Mouse (Mus musculus): ENCODE measurements around the gene Anxa5. TPM values are rescaled to one million over a fixed set of nuclear protein-coding genes. Genes with fewer than 3 reads are reported as not detected.

Anxa5 gene
- polyA plus RNA-seq, 1 experiment from 2014 or later = 70.3 TPM

- Histone ChIP-seq H3K27ac (replicated peaks) (no peak overlapping the region), H3K9me3 (no peaks in the 10 kb centered on the region), H3K4me3 (no peak overlapping the region), H3K4me2 (no peak overlapping the region), H3K36me3 (no peaks in the 10 kb centered on the region), H3K27me3 (no peaks in the 10 kb centered on the region), H3K4me1 (replicated peaks) (peaks cover 6% of the 10 kb centered on the region), H3K9ac (no peak overlapping the region)
- 64% methylated on average over 6 of the region's 6 CpGs for WGBS
- no peak for ATAC-seq (ENCODE audit: low FRiP score, low read depth)
These were observed 10.5 kb upstream of the Anxa5 start for GRCm38 (mm10) chr3:36486176-36486575.

- Histone ChIP-seq H3K4me1 (replicated peaks) (peaks cover 6% of the 10 kb centered on the region), H3K4me3 (no peak overlapping the region), H3K36me3 (no peaks in the 10 kb centered on the region), H3K27me3 (no peaks in the 10 kb centered on the region), H3K4me2 (no peak overlapping the region), H3K27ac (replicated peaks) (no peak overlapping the region), H3K9me3 (no peaks in the 10 kb centered on the region), H3K9ac (no peak overlapping the region)
- 91% methylated on average over 4 of the region's 4 CpGs for WGBS
- ATAC-seq (ENCODE audit: low FRiP score, low read depth) = no peak
These were observed 8.6 kb upstream of the Anxa5 start for GRCm38 (mm10) chr3:36484292-36484691.

- no peak overlapping the region for H3K27ac ChIP-seq (replicated peaks)
- no peak overlapping the region for H3K4me2 ChIP-seq
- no peak overlapping the region for H3K9ac ChIP-seq
- no peaks in the 10 kb centered on the region for H3K27me3 ChIP-seq
- peaks cover 6% of the 10 kb centered on the region for H3K4me1 ChIP-seq (replicated peaks)
- H3K36me3 ChIP-seq = no peaks in the 10 kb centered on the region
- ATAC-seq (ENCODE audit: low FRiP score, low read depth) = no peak
- H3K9me3 ChIP-seq = no peaks in the 10 kb centered on the region
- WGBS = 50% methylated on average over 9 of the region's 9 CpGs
- H3K4me3 ChIP-seq = no peak overlapping the region
These were observed 7.2 kb upstream of the Anxa5 start for GRCm38 (mm10) chr3:36482940-36483339.

- no peaks in the 10 kb centered on the region for H3K9me3 ChIP-seq
- ATAC-seq (ENCODE audit: low FRiP score, low read depth) = peak; percentile 65
- H3K36me3 ChIP-seq = no peaks in the 10 kb centered on the region
- peak overlapping the region; percentile 69 for H3K27ac ChIP-seq (replicated peaks)
- no peak overlapping the region for H3K9ac ChIP-seq
- no peaks in the 10 kb centered on the region for H3K27me3 ChIP-seq
- no peak overlapping the region for H3K4me3 ChIP-seq
- 6% methylated on average over 11 of the region's 11 CpGs for WGBS
- peaks cover 6% of the 10 kb centered on the region for H3K4me1 ChIP-seq (replicated peaks)
- H3K4me2 ChIP-seq = peak overlapping the region; percentile 31
These were observed 6.1 kb upstream of the Anxa5 start for GRCm38 (mm10) chr3:36481776-36482193.

DNA sequence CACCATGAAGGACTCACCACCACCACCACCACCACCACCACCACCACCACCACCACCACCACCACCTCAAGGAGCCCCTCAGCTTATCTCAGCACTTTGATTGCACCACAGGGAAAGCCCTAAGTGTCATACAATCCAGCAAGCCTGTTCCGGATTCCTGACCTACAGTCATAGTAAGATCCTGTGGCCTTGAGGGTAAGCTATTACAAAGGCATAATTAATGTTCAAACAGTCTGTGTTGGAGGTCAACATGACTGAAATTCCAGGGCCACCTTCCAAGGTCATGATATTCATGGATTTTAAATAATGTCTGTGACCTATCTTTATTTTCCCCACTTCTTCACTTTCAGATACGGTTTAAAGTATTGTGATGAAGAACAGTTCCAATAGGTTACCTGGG is 4.8 kb upstream of the Anxa5 start:
- no peak overlapping the region for H3K4me2 ChIP-seq
- peaks cover 14% of the 10 kb centered on the region for H3K4me1 ChIP-seq (replicated peaks)
- no peak overlapping the region for H3K27ac ChIP-seq (replicated peaks)
- no peaks in the 10 kb centered on the region for H3K36me3 ChIP-seq
- no peaks in the 10 kb centered on the region for H3K27me3 ChIP-seq
- no peak for ATAC-seq (ENCODE audit: low FRiP score, low read depth)
- 72% methylated on average over 2 of the region's 2 CpGs for WGBS
- no peaks in the 10 kb centered on the region for H3K9me3 ChIP-seq
- no peak overlapping the region for H3K4me3 ChIP-seq
- H3K9ac ChIP-seq = no peak overlapping the region

GRCm38 (mm10) chr3:36478776-36479175 is 3.1 kb upstream of the Anxa5 start:
- Histone ChIP-seq H3K4me1 (replicated peaks) (peaks cover 17% of the 10 kb centered on the region), H3K4me3 (no peak overlapping the region), H3K27me3 (no peaks in the 10 kb centered on the region), H3K9ac (no peak overlapping the region), H3K27ac (replicated peaks) (no peak overlapping the region), H3K9me3 (no peaks in the 10 kb centered on the region), H3K4me2 (no peak overlapping the region), H3K36me3 (no peaks in the 10 kb centered on the region)
- 66% methylated on average over 8 of the region's 8 CpGs for WGBS
- no peak for ATAC-seq (ENCODE audit: low FRiP score, low read depth)

DNA sequence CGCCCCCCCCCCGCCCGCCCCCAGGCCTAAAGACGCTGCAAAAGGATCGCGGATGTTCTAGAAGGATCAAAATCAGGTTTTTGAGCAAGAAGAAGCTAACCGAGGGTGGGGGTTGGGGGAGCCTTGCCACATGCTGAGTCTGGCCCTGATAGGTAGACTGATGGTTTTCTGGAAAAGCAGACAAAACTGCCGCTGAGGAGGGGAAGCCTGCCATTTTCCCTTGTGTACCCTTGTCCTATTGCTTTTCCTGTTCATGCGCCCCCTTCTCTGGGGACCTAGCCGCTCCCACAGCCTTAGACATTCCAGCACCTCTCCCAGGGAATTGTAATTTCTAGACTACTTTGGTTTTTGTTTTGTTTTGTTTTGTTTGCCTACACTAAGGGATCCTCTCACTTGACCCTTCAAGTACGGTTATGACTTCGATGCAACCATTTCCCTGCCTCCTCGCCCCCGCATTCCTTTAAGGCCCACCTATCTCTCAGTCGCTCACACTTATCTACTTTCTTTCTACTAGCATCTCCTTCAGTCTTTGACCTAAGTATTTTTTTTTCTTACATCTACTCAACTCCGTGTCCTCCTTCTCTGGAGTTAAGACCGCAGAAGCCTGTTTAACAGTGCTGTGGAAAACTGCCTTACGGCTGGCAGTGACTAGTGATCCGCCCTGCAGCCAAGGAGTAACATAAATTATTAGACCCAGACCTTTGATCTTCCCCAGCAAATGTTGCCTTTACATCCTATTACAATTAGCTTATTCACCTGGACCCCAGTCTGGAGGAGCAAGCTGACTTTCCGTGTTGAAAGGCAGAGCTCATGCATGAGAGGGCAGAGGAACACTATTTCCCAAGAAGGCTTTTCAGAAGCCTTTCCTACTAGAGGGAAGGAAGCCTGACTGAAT is 814 bp upstream of the Anxa5 start:
- peak overlapping the region; percentile 95 for H3K4me2 ChIP-seq
- peaks cover 11% of the 10 kb centered on the region for H3K4me1 ChIP-seq (replicated peaks)
- peak overlapping the region; percentile 48 for H3K9ac ChIP-seq
- ATAC-seq (ENCODE audit: low FRiP score, low read depth) = no peak
- no peaks in the 10 kb centered on the region for H3K9me3 ChIP-seq
- H3K4me3 ChIP-seq = peak overlapping the region; percentile 54
- 38% methylated on average over 20 of the region's 20 CpGs for WGBS
- H3K27ac ChIP-seq (replicated peaks) = 0 out of 2 replicates have a peak overlapping the region, but pooled peaks have one; percentile 25
- H3K36me3 ChIP-seq = no peaks in the 10 kb centered on the region
- no peaks in the 10 kb centered on the region for H3K27me3 ChIP-seq

DNA sequence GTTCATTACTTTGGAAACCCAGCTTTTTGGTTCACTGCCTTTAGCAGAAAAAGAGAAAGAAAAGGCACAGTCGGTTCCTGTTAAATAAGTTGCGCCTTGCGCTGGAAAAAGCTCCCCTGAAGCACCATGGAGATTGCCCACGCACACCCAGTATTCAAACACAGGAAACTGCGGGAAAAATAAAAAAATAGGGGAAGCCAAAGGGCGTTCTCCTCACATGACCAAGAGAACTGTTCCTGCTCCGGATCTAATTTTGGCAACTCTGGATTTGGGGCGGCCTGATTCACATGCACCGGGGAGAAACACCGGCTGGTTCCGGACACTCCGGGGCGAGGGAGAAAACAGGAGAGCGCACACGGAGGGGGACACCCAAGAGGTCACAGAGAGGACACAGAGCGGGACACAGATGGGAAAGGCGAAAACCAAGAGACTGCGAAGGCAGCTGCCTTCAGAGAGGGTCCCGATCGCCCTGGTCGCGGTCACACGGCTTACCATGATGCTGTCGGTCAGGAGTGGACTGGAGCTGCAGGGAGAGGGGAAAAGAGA is 683 bp downstream of the Anxa5 start:
- Histone ChIP-seq H3K4me2 (peak overlapping the region; percentile 95), H3K9me3 (no peaks in the 10 kb centered on the region), H3K9ac (peak overlapping the region; percentile 48), H3K4me1 (replicated peaks) (peaks cover 11% of the 10 kb centered on the region), H3K27me3 (no peaks in the 10 kb centered on the region), H3K4me3 (peak overlapping the region; percentile 54), H3K36me3 (no peaks in the 10 kb centered on the region), H3K27ac (replicated peaks) (peak overlapping the region; percentile 62)
- ATAC-seq (ENCODE audit: low FRiP score, low read depth) = no peak
- 3% methylated on average over 24 of the region's 24 CpGs for WGBS

DNA sequence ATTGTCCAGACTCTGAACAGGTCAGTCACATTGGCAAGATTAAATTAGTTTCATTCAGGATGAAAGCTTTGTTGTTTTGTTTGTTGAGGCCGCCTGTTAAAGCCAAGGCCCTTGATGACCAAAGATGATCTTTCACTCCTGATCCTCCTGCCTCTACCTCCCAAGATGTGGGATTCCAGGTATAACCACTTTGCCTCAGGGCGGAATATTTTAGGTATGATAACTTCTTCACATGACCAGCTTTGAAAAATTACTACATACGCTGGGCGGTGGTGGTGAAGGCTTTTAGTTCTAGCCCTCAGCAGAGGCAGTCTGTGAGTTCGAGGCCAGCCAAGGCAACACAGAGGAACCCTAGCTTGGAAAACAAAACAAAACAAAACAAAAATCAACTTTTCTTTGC is 1.3 kb downstream of the Anxa5 start:
- no peaks in the 10 kb centered on the region for H3K9me3 ChIP-seq
- H3K4me2 ChIP-seq = peak overlapping the region; percentile 95
- no peaks in the 10 kb centered on the region for H3K27me3 ChIP-seq
- H3K36me3 ChIP-seq = no peaks in the 10 kb centered on the region
- no peak overlapping the region for H3K9ac ChIP-seq
- 76% methylated on average over 5 of the region's 5 CpGs for WGBS
- peak overlapping the region; percentile 54 for H3K4me3 ChIP-seq
- H3K27ac ChIP-seq (replicated peaks) = no peak overlapping the region
- H3K4me1 ChIP-seq (replicated peaks) = peaks cover 11% of the 10 kb centered on the region
- ATAC-seq (ENCODE audit: low FRiP score, low read depth) = no peak

DNA sequence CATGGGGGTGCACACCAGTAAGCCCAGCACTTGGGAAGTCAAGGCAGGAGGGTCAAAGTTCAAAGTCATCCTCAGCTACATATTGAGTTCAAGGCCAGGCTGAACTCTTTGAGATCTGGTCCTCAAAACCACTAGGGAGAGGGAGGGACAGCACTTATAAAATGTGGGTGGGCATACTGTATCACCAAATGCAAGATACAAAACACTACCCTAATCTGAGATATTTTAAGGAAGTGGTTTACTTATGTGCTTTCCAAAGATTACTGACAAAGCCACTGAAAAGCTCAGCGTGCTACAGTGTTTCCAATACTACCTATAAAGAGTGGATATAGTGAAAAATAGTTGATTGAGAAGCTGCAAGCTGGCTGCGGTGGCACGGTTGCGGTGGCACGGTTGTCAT is 2.5 kb downstream of the Anxa5 start:
- no peak overlapping the region for H3K27ac ChIP-seq (replicated peaks)
- no peak overlapping the region for H3K4me2 ChIP-seq
- WGBS = 97% methylated on average over 5 of the region's 5 CpGs
- H3K9me3 ChIP-seq = no peaks in the 10 kb centered on the region
- ATAC-seq (ENCODE audit: low FRiP score, low read depth) = no peak
- no peaks in the 10 kb centered on the region for H3K27me3 ChIP-seq
- H3K4me1 ChIP-seq (replicated peaks) = peaks cover 11% of the 10 kb centered on the region
- H3K9ac ChIP-seq = no peak overlapping the region
- H3K36me3 ChIP-seq = no peaks in the 10 kb centered on the region
- no peak overlapping the region for H3K4me3 ChIP-seq

- Histone ChIP-seq H3K4me1 (replicated peaks) (peaks cover 11% of the 10 kb centered on the region), H3K9ac (no peak overlapping the region), H3K27me3 (no peaks in the 10 kb centered on the region), H3K36me3 (no peaks in the 10 kb centered on the region), H3K4me2 (no peak overlapping the region), H3K27ac (replicated peaks) (no peak overlapping the region), H3K9me3 (no peaks in the 10 kb centered on the region), H3K4me3 (no peak overlapping the region)
- ATAC-seq (ENCODE audit: low FRiP score, low read depth) = no peak
- 75% methylated on average over 4 of the region's 4 CpGs for WGBS
These were observed 3.8 kb downstream of the Anxa5 start for GRCm38 (mm10) chr3:36471856-36472255.

DNA sequence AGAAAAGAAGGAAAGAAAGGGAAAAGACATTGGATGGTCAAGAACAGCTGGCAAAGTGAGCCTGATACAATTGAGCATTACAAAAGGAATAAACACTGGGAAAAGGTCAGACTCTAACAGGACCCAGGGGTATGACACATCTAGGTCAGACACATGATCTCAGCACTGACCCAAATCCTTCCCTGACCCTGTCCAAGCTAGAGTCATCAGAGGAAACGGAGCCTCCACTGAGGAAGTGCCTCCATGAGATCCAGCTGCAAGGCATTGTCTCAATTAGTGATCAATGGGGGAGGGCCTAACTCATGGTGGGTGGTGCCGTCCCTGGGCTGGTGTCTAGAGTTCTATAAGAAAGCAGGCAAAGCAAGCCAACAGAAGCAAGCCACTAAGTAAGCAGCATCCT is 6.8 kb downstream of the Anxa5 start:
- 65% methylated on average over 2 of the region's 2 CpGs for WGBS
- no peaks in the 10 kb centered on the region for H3K4me1 ChIP-seq (replicated peaks)
- no peaks in the 10 kb centered on the region for H3K27me3 ChIP-seq
- no peaks in the 10 kb centered on the region for H3K36me3 ChIP-seq
- no peak overlapping the region for H3K27ac ChIP-seq (replicated peaks)
- no peak overlapping the region for H3K9ac ChIP-seq
- no peak overlapping the region for H3K4me2 ChIP-seq
- no peaks in the 10 kb centered on the region for H3K9me3 ChIP-seq
- H3K4me3 ChIP-seq = no peak overlapping the region
- no peak for ATAC-seq (ENCODE audit: low FRiP score, low read depth)
